Mouse (Mus musculus) heart, adult 2 months (tissue): ENCODE results near the gene Fam25c.

Source experiments
- CTCF ChIP-seq: fragments of 200-600 bp; IDR thresholded peaks from 2 replicates; pipeline ENCODE4 v1.8.1; 2022; ENCODE audit warnings: antibody characterized with exemption, mild to moderate bottlenecking, moderate library complexity
- EP300 ChIP-seq: fragments of 200-500 bp; IDR thresholded peaks from 2 replicates; pipeline ENCODE4 v1.6.1; 2011; ENCODE audit warnings: low read depth, low read length, control low read depth; ENCODE audit not compliant: insufficient read depth
- POLR2A ChIP-seq: fragments of 200-500 bp; IDR thresholded peaks from 2 replicates; pipeline ENCODE4 v1.6.1; 2011; ENCODE audit warnings: mild to moderate bottlenecking, low read depth, low read length, control low read depth; ENCODE audit not compliant: insufficient read depth

GRCm38 (mm10) chr14:34402871-34403270 lies 47.6 kb upstream of the Fam25c start:
- TF ChIP-seq POLR2A: no peak
- TF ChIP-seq EP300: no peak
- TF ChIP-seq CTCF: no peak
